Mouse (Mus musculus) splenic B cell, adult 2 months (primary cell): ENCODE results near the gene 1600014C23Rik.
A peak's percentile ranks its signal among the peaks of the same experiment; 100 is the strongest.

Experiments used
- DNase-seq: peaks from one replicate; pipeline ENCODE4 v3.0.0-alpha.2; 2011; ENCODE audit warnings: low read depth, low spot score
- H3K27me3 ChIP-seq: 2 replicates; pipeline ENCODE4 v1.6.1; 2012; ENCODE audit warnings: mild to moderate bottlenecking, low read length, moderate library complexity, mixed read lengths; ENCODE audit not compliant: control insufficient read depth, poor library complexity, insufficient read depth, severe bottlenecking
- H3K36me3 ChIP-seq: 2 replicates; pipeline ENCODE4 v1.6.1; 2012; ENCODE audit warnings: mild to moderate bottlenecking, low read length, moderate library complexity, mixed read lengths; ENCODE audit not compliant: control insufficient read depth, poor library complexity, insufficient read depth, severe bottlenecking

Gene 1600014C23Rik

GRCm38 (mm10) chr17:45759751-45760150, 26.1 kb upstream of the 1600014C23Rik start:
- Histone ChIP-seq H3K36me3 (no peaks in the 10 kb centered on the region), H3K27me3 (no peaks in the 10 kb centered on the region)
- no peak for DNase-seq

DNA sequence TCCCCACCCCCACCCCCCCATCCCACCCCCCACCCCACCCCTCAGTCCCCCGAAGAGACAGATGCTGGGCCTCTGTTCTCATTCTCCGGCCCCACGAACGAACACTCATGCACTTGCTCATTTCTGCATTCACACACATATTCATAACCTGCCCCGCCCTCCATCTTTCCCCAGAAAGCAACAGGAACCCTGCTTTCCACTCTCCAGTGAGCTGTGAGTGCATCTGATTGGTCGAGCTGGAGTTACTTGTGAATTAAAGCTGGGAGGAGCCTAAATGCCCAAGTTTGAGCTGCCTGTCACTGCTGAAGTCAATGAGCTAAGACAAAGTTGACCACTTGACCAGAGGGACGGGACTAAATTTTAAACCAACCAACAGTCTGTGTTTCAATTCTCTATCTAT, 25.2 kb upstream of the 1600014C23Rik start:
- no peaks in the 10 kb centered on the region for H3K27me3 ChIP-seq
- no peaks in the 10 kb centered on the region for H3K36me3 ChIP-seq
- DNase-seq = no peak

DNA sequence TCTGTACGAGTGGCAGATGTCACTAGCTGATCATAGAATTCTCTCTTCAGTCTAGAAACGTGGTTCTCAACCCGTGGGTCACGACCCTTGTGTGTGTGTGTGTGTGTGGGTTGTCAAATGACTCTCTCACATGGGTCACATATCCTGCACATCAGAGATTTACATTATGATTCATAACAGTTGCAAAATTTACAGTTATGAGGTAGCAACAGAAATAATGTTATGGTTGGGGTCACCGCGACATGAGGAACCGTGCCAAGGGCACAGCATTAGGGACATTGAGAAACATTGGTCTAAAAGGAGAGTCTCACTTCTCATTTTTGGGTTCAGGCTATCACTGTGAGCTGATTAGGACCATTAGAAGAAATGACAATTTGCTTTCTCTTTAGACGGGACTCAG, 24.3 kb upstream of the 1600014C23Rik start:
- no peaks in the 10 kb centered on the region for H3K27me3 ChIP-seq
- peak; percentile 54 for DNase-seq
- no peaks in the 10 kb centered on the region for H3K36me3 ChIP-seq

DNA sequence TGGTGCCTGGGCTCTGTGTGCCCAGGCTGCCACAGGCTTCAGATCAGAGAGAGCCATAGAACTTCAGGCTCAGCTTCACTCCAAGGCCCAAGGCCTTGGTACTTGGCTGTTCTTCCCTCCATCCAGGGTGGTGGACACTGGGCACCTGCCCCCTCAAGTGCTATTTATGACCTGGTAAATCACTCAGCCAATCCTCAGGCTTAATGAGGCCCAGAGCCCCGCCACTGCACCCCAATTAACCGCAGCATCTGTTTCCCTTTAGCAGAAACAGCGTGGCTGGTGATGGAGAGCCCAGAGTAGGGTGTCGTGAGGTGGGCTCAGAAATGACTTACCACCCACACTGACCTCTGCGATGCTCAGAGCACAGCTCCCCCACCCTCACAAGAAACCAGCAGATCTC, 23.2 kb upstream of the 1600014C23Rik start:
- Histone ChIP-seq H3K27me3 (no peaks in the 10 kb centered on the region), H3K36me3 (no peaks in the 10 kb centered on the region)
- no peak for DNase-seq

- Histone ChIP-seq H3K27me3 (no peaks in the 10 kb centered on the region), H3K36me3 (no peaks in the 10 kb centered on the region)
- no peak for DNase-seq
These were observed 22.7 kb upstream of the 1600014C23Rik start for GRCm38 (mm10) chr17:45756391-45756790.

- H3K36me3 ChIP-seq = no peaks in the 10 kb centered on the region
- DNase-seq = no peak
- H3K27me3 ChIP-seq = no peaks in the 10 kb centered on the region
These were observed 20.7 kb upstream of the 1600014C23Rik start for GRCm38 (mm10) chr17:45754186-45754862.

DNA sequence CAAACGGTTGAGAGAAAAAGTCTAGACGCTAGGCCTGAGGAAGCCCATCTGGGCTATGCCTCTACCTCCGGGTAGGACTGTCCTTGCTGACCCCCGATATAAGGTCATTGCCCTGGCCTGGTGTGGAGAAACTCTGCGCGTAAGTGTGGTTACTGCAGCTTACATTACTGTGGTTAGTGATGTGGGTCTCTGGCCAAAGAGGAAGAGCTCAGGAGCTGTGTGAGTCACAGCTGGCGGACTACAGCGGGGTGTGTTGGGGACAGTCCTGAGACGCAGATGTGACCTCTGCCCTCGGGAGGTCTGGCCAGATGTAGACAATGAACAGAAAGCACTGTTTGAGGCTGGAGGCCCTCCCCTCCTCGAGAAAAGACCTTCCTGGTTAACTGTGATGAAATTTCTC, 19.0 kb upstream of the 1600014C23Rik start:
- DNase-seq = peak; percentile 20
- Histone ChIP-seq H3K27me3 (no peaks in the 10 kb centered on the region), H3K36me3 (no peaks in the 10 kb centered on the region)

DNA sequence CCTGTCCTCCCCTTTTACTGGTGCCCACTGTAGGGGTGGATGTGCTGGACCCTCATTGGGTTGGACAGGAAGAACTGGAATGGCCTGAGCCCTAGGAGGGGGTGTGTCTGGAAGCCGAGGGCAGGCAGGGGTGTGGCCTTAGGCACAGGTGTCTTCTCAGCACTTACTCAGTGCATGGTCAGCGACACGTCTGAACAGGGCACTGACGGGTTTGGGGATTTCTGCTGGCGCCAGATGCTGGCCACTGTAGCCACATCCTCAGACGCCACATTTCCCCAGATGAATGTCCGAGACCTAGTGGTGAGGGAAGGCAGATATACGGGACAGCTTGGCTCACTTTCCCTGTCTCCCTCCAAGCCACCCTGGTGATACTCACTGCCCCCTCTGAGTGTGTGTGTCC, 18.4 kb upstream of the 1600014C23Rik start:
- H3K27me3 ChIP-seq = no peaks in the 10 kb centered on the region
- no peaks in the 10 kb centered on the region for H3K36me3 ChIP-seq
- DNase-seq = no peak

GRCm38 (mm10) chr17:45751359-45751758, 17.7 kb upstream of the 1600014C23Rik start:
- Histone ChIP-seq H3K36me3 (no peaks in the 10 kb centered on the region), H3K27me3 (no peaks in the 10 kb centered on the region)
- no peak for DNase-seq

DNA sequence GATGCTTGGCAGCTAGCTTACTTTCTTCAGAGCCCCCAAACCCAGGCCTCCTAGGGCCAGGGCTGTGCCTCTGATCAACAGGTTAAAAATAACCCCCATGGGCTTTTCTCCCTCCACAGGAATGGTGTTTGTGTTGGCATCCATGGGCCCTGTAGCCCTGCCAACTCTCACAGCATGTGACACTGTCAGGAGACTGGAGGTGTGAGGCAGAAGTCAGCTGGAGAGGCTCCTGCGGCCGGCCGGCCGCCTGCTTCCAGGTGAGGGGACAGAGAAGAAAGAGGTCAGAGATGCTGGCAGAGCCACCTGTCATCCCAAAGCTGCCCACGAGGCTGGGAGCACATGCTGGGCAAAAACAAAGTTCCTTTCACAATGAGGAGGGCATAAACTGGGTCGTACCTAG, 15.5 kb upstream of the 1600014C23Rik start:
- Histone ChIP-seq H3K27me3 (no peaks in the 10 kb centered on the region), H3K36me3 (no peaks in the 10 kb centered on the region)
- DNase-seq = no peak

DNA sequence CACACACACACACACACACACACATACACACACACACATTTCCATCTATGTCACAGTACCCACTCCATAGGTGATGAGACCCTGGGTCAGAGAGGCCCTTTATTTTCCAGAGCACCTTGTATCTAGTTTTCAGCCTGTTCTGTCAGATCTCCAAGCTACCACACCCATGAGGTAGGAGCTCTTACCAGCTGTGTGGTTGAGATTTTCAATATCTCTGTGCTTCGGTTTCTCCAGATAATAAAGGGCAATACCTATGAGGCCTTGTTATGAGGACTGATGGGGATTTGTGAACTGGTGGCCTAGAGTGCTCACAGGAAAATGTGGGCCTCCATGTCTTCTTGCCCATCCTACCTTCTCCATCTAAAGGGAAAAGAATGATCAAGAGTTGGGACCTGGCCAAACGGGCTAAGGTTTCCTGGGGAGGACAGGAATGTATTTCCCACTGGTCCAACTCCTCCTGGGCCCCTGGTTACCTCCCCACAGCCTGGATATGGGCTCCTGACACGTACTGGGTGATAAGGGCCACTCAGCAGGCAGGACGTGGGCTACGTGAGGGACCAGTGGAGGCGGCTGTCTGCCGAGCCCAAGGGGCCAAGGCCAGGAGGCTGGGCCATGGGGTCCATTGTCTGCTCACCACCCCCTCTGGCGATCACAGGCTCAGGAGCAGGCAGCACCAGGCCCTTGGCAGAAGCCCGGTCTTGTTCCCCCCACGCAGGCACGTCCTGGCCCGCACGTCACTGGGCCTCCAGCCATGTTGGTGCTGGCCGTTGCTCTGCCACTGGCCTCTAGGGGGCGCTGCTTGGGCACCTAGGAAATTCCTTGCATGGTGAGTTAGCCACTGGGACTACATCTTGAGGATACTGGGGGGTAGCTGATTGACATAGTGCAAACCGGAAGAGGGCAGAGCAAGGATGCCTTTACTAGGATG, 14.5 kb upstream of the 1600014C23Rik start:
- peak; percentile 33 for DNase-seq
- Histone ChIP-seq H3K27me3 (no peaks in the 10 kb centered on the region), H3K36me3 (no peaks in the 10 kb centered on the region)

DNA sequence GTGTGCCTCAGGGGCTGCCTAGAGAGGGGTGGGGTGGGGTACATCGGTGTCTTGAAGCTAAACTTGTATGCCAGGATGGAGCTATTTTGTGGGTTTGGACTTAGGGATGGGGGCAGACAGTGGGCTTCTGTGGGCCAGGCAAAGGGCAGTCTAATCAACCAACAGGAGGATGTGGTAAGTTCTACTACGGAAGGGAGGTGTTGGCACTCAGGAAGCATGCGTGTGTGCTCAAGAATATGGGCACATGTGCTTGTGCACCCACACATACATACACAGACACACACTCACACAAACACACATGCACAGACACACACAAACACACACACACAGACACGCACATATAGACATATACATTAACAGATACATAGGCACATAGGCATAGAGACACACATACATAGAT, 13.6 kb upstream of the 1600014C23Rik start:
- DNase-seq = peak; percentile 52
- Histone ChIP-seq H3K36me3 (no peaks in the 10 kb centered on the region), H3K27me3 (no peaks in the 10 kb centered on the region)

DNA sequence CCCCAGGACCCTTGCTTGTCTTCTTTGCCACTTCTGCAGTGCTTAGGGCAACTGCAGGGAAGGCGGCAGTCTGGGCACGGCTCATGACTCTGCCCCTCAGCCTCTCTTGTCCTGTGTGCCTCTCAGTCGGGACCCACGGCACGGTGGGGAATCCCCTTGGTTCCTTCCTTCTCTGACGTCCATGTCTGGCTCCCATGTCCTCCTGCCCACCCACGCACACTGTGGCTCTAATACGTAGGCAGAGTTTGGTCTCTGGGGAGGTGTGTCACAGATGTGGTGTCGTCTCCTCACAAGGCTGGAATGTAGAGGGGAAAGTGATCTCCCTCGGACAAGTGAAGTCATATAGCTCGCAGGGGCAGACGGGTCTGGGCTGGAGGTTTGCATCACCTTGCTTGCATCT, 13.1 kb upstream of the 1600014C23Rik start:
- no peaks in the 10 kb centered on the region for H3K36me3 ChIP-seq
- peak; percentile 86 for DNase-seq
- no peaks in the 10 kb centered on the region for H3K27me3 ChIP-seq

GRCm38 (mm10) chr17:45745629-45746028, 12.0 kb upstream of the 1600014C23Rik start:
- Histone ChIP-seq H3K27me3 (no peaks in the 10 kb centered on the region), H3K36me3 (no peaks in the 10 kb centered on the region)
- DNase-seq = no peak

DNA sequence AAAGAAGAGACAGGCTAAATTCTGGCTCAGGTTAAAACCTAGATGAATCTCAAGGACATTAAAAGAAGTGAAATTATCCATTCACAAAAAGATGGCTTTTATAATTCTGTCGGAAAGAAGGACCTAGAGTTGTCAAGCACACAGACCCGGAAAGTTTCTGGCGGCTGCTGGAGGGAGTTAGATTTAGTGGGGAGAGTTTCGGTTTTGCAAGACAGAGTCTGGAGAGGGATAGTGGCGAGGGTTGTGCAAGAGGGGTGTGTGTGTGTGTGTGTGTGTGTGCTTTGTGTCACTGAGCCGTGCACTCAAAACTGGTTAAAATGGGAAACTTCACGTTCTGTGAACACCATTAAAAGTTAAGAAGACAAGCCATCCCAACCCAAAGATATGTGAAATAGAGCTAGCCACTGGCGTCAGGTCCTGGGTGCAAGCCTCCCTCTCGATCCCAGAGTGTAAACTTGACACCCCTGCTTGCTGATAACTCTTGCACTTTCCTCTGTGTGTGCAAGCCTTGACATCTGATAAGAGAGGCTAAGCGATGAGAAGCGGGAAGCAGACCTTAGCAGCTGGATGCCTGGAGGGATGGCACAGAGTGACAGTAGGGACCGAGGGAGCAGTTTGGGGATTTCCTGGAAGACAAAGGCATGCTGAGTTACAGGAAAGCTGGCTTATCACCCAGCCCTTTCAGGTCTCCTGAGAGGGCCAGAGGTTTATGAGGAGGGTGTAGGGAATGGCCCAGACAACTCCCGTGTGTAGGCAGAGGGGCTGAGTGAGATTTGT, 8.9 kb upstream of the 1600014C23Rik start:
- H3K36me3 ChIP-seq = no peaks in the 10 kb centered on the region
- DNase-seq = no peak

More for the DNA sequence above, 8.9 kb upstream of the 1600014C23Rik start:
- H3K27me3 ChIP-seq = no peaks in the 10 kb centered on the region
